Mouse (Mus musculus): ENCODE data around the gene Gm21969.

The Gm21969 gene

GRCm38 (mm10) chr4:139585713-139586112 is 17.3 kb upstream of the Gm21969 start:
- DNase-seq (ENCODE audit: low spot score in 2 of 2) = no peak

GRCm38 (mm10) chr4:139587370-139587769 is 15.6 kb upstream of the Gm21969 start:
- no peak for DNase-seq (ENCODE audit: low spot score in 2 of 2)

- no peak for DNase-seq (ENCODE audit: low spot score in 2 of 2)
Observed at GRCm38 (mm10) chr4:139587773-139588172, 15.2 kb upstream of the Gm21969 start.

- DNase-seq (ENCODE audit: low spot score in 2 of 2) = no peak
Observed at GRCm38 (mm10) chr4:139589351-139590027, 13.5 kb upstream of the Gm21969 start.

- DNase-seq (ENCODE audit: low spot score in 2 of 2) = no peak
Observed at GRCm38 (mm10) chr4:139590446-139590845, 12.5 kb upstream of the Gm21969 start.

GRCm38 (mm10) chr4:139592895-139593294 is 10.1 kb upstream of the Gm21969 start:
- no peak for DNase-seq (ENCODE audit: low spot score in 2 of 2)

GRCm38 (mm10) chr4:139593383-139593782 is 9.6 kb upstream of the Gm21969 start:
- DNase-seq (ENCODE audit: low spot score in 2 of 2) = no peak

GRCm38 (mm10) chr4:139594062-139594461 is 8.9 kb upstream of the Gm21969 start:
- no peak for DNase-seq (ENCODE audit: low spot score in 2 of 2)

- no peak for DNase-seq (ENCODE audit: low spot score in 2 of 2)
Observed at GRCm38 (mm10) chr4:139596715-139597114, 6.3 kb upstream of the Gm21969 start.

- DNase-seq (ENCODE audit: low spot score in 2 of 2) = no peak
Observed at GRCm38 (mm10) chr4:139597286-139598284, 5.4 kb upstream of the Gm21969 start.

- no peak for DNase-seq (ENCODE audit: low spot score in 2 of 2)
Observed at GRCm38 (mm10) chr4:139598356-139598755, 4.6 kb upstream of the Gm21969 start.

GRCm38 (mm10) chr4:139598950-139599518 is 4.0 kb upstream of the Gm21969 start:
- DNase-seq (ENCODE audit: low spot score in 2 of 2) = peak in 1 of 2 experiments; percentile 69

GRCm38 (mm10) chr4:139601519-139602356 is 1.2 kb upstream of the Gm21969 start:
- DNase-seq (ENCODE audit: low spot score in 2 of 2) = peak in 1 of 2 experiments; percentile 35

- no peak for DNase-seq (ENCODE audit: low spot score in 2 of 2)
Observed at GRCm38 (mm10) chr4:139605216-139605615, 2.2 kb downstream of the Gm21969 start.

- no peak for DNase-seq (ENCODE audit: low spot score in 2 of 2)
Observed at GRCm38 (mm10) chr4:139606732-139607131, 3.7 kb downstream of the Gm21969 start.

GRCm38 (mm10) chr4:139608975-139609374 is 6.0 kb downstream of the Gm21969 start:
- no peak for DNase-seq (ENCODE audit: low spot score in 2 of 2)

GRCm38 (mm10) chr4:139610954-139611353 is 8.0 kb downstream of the Gm21969 start:
- DNase-seq (ENCODE audit: low spot score in 2 of 2) = no peak

GRCm38 (mm10) chr4:139611542-139611953 is 8.6 kb downstream of the Gm21969 start:
- DNase-seq (ENCODE audit: low spot score in 2 of 2) = peak in 1 of 2 experiments; percentile 81

- DNase-seq (ENCODE audit: low spot score in 2 of 2) = no peak
Observed at GRCm38 (mm10) chr4:139614524-139615260, 11.7 kb downstream of the Gm21969 start.

GRCm38 (mm10) chr4:139616276-139617000 is 13.5 kb downstream of the Gm21969 start:
- DNase-seq (ENCODE audit: low spot score in 2 of 2) = no peak

Data from left cerebral cortex, adult 9 months (tissue).